Mouse (Mus musculus): ENCODE results near the gene Dnajb2.

- TF ChIP-seq POLR2A (IDR thresholded peaks at IDR 0.05; ENCODE audit: low read depth, low read length) (no peak), CTCF (IDR thresholded peaks at IDR 0.05; ENCODE audit: extremely low read depth, insufficient read depth, insufficient read length, insufficient replicate concordance) (no peak)
These were observed 12.7 kb upstream of the Dnajb2 start for GRCm38 (mm10) chr1:75223532-75223931.
